Mouse (Mus musculus) hematopoietic stem cell, adult 5-6 weeks (primary cell): ENCODE measurements around the gene Bcorl1. TPM values are rescaled to one million over a fixed set of nuclear protein-coding genes. Genes with fewer than 3 reads are reported as not detected.

Source experiments
- ATAC-seq, 2 experiments: fragments of 125-278 bp in 1 of 2; replicated peaks in 1 of 2; 2 replicates each; pipeline ENCODE4 v1.8.0; 2016 to 2017; ENCODE audit warnings: inconsistent platforms in 2 of 2, mild to moderate bottlenecking in 2 of 2, moderate number of reproducible peaks in 2 of 2, low read depth in 1 of 2, moderate TSS enrichment in 1 of 2; ENCODE audit not compliant: low FRiP score in 2 of 2, poor library complexity in 2 of 2, severe bottlenecking in 2 of 2, insufficient read depth in 1 of 2, low TSS enrichment in 1 of 2
- total RNA-seq: library from RNA; stranded (forward); fragments of 172-1452, 232-1000 nt; gene quantifications from 2 replicates; pipeline ENCODE4 v1.2.3, GENCODE M21; 2017

Bcorl1 gene
- total RNA-seq, 1 experiment from 2014 or later, result 9.6 TPM

DNA sequence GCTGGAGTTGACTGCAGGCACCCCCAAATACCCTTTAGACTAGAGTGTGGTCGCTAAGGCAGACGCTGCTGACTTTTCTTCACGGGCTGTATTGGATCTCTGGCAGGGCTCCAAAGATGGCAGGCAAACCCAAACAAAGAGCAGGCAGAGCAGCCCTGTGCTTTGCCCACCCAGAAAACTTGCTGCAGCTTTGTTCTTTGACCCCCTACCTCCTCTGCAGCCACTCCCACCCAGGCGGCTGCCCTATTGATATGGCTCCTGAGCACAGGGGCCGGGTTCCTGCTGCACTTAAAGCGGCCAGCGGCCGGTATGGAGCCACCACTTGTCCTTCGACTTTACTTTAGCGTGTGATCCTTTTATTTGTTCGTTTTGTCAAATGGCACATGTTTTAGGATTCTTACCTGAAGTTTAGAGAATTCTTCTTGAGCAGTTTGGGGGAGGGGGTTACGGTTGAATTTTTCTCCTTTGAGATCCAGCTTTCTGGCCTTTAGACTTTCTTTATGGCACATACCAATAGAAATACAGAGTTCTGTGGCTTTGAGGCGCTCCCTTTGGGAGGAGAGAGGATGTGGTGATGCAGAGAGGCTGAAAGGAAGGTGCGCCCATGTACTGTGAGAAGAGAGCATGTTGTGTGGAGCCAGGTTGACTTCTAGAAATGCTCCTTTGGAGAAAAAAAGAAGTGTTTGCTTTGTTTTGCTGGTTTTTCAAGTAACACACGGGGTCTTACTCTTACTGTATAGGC, 24.8 kb downstream of the Bcorl1 start:
- no peak for ATAC-seq

- ATAC-seq, result no peak
Observed at GRCm38 (mm10) chrX:48367841-48368240, 26.7 kb downstream of the Bcorl1 start.

DNA sequence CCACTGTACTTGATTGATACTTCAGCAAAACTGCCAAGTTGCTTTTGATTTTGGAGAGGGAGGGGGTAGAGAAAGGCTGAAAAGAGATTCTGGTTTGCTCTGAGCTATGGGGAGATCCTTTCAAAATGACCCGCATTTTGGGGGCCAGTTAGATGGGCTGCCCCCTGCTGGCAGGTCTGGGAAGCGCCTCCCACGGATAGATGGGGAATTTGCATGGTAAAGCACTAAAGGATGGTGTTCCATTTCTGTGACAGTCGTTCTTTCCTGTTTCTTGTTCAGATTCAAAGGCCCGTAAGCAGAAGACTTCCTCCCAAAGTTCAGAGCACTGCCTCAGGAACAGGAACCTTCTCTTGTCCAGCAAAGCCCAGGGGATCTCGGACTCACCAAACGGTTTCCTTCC, 42.5 kb downstream of the Bcorl1 start:
- no peak for ATAC-seq

DNA sequence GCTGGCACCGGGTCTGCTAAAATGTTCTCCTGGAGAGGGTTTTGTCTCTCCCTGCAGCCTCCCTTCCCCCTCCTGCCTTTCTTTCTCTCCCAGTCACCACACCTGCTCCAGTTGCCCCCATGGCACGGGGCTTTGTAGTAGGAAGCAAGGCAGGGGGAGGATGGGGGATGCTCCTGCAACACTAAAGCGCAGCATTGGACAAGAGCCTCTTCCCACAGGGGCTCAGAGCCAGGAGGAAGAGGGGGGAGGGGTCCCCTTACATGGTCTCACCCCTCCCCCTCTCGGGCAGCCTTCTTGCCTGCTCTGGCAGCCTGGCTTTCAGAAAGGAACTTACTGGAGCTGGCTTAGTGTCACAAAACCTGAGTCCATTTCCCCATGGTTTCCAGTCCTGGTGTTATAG, 44.8 kb downstream of the Bcorl1 start:
- ATAC-seq, result no peak

DNA sequence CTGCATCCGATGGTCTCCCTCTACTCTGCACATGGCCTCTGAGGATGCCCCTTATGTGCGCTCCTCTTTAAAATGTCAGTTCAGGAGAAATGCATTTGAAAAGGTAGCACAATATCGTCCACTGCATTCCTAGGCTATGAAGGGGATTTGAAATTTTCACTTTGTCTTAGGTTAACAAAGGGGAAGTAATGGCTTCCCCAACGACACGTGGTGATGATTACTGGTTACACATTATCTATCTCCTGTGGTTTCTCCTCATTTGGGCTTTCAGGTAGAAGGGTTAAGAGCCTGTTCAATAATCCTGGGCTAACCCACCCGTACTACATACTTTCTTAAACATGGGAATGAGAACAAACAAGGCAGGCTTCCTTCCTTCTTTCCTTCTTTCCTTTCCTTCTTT, 48.2 kb downstream of the Bcorl1 start:
- ATAC-seq, result no peak

DNA sequence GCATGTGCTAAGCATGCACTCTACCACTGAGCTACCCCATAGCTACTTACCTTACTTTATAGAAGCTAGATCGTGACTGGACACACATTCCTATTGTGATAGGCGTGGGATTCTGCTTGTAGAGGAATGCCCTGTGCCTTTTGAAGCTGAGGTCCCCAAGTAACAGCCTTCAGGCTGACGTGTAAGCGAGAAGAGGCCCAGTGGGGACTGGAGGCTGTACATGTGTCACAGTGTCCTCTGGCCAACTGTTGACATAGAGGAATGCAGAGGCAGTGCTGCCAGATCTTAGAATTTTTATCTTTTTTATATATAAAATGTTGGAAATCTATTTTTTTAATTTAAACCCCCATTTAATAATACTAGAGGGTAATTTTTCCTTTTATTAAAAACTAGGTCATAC, 58.8 kb downstream of the Bcorl1 start:
- no peak for ATAC-seq

DNA sequence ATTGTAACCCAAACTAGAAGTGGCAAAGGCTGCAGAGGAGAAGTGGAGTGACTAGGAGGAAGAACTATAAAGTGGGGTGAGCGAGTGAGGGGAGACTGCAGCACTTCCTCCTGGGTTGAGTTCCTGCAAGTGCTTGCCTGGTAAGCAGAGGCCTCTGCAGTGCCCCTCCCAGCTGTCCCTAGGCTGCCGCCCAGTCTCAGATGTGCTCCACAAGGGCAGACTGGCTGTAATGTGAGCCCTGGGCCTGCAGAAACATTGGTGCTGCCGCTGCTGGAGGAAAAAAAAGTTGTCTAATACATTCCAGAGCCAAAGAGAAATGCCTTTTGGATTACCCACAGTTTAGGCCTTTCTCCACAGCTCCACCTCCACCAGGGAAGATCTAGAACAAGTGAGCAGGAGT, 64.0 kb downstream of the Bcorl1 start:
- ATAC-seq, result peak; percentile 25 to 60; a peak in 1 of 4 replicates

- ATAC-seq, result peak; percentile 89 to 94
Observed at GRCm38 (mm10) chrX:48409611-48410387, 68.6 kb downstream of the Bcorl1 start.

GRCm38 (mm10) chrX:48410388-48410776, 69.2 kb downstream of the Bcorl1 start:
- no peak for ATAC-seq

- ATAC-seq, result no peak
Observed at GRCm38 (mm10) chrX:48412629-48413028, 71.5 kb downstream of the Bcorl1 start.

GRCm38 (mm10) chrX:48414291-48414690, 73.1 kb downstream of the Bcorl1 start:
- no peak for ATAC-seq

DNA sequence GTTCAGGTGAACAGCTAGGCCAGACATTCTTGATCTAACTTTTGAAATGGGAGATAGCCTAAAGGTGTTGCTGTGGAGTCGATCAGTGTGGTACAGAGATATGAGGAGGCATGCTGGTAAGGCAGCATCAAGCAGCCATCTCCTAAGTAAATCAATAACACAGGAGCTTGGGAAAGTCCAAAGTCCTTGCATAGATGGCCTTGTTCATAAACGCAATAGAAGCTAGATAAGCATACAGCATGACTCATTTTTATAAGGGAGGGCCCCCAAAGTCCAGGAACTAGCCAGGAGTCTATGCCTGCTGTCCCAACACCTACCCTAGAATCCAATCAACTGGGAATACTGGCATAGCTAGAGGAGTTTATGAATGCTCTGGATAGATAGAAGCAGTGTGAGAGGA, 77.3 kb downstream of the Bcorl1 start:
- ATAC-seq, result no peak

DNA sequence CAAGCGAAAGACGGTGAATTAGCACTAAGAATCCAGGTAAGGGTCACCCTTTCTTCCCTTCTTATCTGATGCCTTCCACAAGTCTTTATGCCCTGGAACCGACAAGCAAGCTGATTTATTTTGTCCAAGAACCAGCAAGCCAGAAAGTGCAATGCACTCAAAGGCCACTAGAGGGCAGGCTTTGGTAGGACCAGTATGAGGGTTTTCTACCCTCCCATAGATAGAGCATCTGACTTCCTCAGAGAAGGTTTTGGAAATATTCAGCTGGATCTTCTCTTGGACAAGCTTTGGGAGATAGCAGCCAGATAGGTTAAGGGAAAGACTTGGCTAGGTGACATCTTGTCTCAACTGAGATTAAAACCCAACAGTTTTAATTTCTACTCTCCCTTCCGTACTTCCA, 81.8 kb downstream of the Bcorl1 start:
- no peak for ATAC-seq

GRCm38 (mm10) chrX:48423671-48424070, 82.5 kb downstream of the Bcorl1 start:
- ATAC-seq, result no peak

- peak; percentile 88 to 94 for ATAC-seq
Observed at GRCm38 (mm10) chrX:48424583-48424982, 83.4 kb downstream of the Bcorl1 start.

GRCm38 (mm10) chrX:48425280-48425679, 84.1 kb downstream of the Bcorl1 start:
- peak; percentile 30 to 34; a peak in 3 of 4 replicates for ATAC-seq

- no peak for ATAC-seq
Observed at GRCm38 (mm10) chrX:48428241-48428640, 87.1 kb downstream of the Bcorl1 start.

DNA sequence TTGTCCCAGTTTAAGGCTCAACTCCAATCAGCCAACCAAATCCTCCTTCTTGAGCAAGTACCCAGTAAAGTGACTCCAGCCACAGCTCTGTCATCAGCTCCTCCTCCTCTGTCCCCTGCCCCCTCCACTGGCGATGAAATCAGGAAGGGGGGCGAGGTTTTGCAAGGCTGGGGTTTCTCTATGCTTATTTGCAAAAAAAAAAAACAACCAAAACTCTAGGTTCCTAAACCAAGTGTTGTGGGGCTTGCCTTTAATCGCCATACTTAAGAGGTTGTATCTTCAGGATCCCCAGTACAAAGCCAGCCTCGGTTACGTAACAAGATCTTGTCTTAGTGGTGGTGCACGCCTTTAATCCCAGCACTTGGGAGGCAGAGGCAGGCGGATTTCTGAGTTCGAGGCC, 87.5 kb downstream of the Bcorl1 start:
- no peak for ATAC-seq

GRCm38 (mm10) chrX:48429100-48429499, 87.9 kb downstream of the Bcorl1 start:
- ATAC-seq, result no peak
